Mouse (Mus musculus) kidney, postnatal 0 days (tissue): Measurements from ENCODE around the gene Gm10491. TPM values are rescaled to one million over a fixed set of nuclear protein-coding genes. Genes with fewer than 3 reads are reported as not detected.

Source experiments
- ATAC-seq: fragments of 200-750 bp; cut with Nextera tagmentation; replicated peaks from 2 replicates; pipeline ENCODE4 v1.8.0; 2017; ENCODE audit warnings: low read depth, moderate number of reproducible peaks, moderate TSS enrichment, moderate library complexity; ENCODE audit not compliant: low FRiP score
- DNase-seq: peaks from one replicate; pipeline ENCODE4 v3.0.0-alpha.2; 2016; ENCODE audit warnings: low spot score
- H3K27ac ChIP-seq: fragments of 300-500 bp; sonication (generic); 2 replicates; pipeline ENCODE4 v1.5.1; 2014; ENCODE audit warnings: mild to moderate bottlenecking
- H3K27me3 ChIP-seq: fragments of 300-500 bp; sonication (generic); 2 replicates; pipeline ENCODE4 v1.6.1; 2014; ENCODE audit warnings: low read length, mixed read lengths; ENCODE audit not compliant: insufficient read depth
- H3K36me3 ChIP-seq: fragments of 300-500 bp; sonication (generic); 2 replicates; pipeline ENCODE4 v1.6.1; 2014; ENCODE audit warnings: low read length, mixed read lengths; ENCODE audit not compliant: insufficient read depth
- H3K4me1 ChIP-seq: fragments of 300-500 bp; sonication (generic); replicated peaks from 2 replicates; pipeline ENCODE4 v1.6.1; 2014; ENCODE audit warnings: antibody characterized with exemption, low read length, mixed read lengths; ENCODE audit not compliant: insufficient read depth
- H3K4me2 ChIP-seq: fragments of 300-500 bp; sonication (generic); 2 replicates; pipeline ENCODE4 v1.6.1; 2014; ENCODE audit warnings: mild to moderate bottlenecking, low read length, moderate library complexity, mixed read lengths
- H3K4me3 ChIP-seq: fragments of 300-500 bp; sonication (generic); replicated peaks from 2 replicates; pipeline ENCODE4 v1.5.1; 2014; ENCODE audit warnings: low read depth, low read length
- H3K9ac ChIP-seq: fragments of 300-500 bp; sonication (generic); 2 replicates; pipeline ENCODE4 v1.6.1; 2014; ENCODE audit warnings: low read depth, low read length
- H3K9me3 ChIP-seq: fragments of 300-500 bp; sonication (generic); replicated peaks from 2 replicates; pipeline ENCODE4 v1.6.1; 2016; ENCODE audit warnings: low read length, inconsistent platforms, mixed read lengths
- CTCF ChIP-seq: IDR thresholded peaks from 2 replicates; pipeline ENCODE4 v1.5.1; 2016; ENCODE audit warnings: antibody characterized with exemption, low read depth, mild to moderate bottlenecking, moderate library complexity
- WGBS: fragments of 180-500 bp; shearing (Covaris S2); extraction: QIAGEN DNeasy Blood & Tissue Kit; methylation state at CpG from one replicate; pipeline ENCODE4 v1.1.7; 2014; 5-methylcytosine and 5-hydroxymethylcytosine counted together
- polyA plus RNA-seq: library from polyadenylated mRNA; unstranded; fragments of >200 nt; fragmentation: Nextera tagmentation; extraction: Ambion mirVana; gene quantifications from 2 replicates; pipeline ENCODE4 v1.2.1, GENCODE M21; 2015

The Gm10491 gene
- polyA plus RNA-seq, 1 experiment from 2014 or later = not detected

DNA sequence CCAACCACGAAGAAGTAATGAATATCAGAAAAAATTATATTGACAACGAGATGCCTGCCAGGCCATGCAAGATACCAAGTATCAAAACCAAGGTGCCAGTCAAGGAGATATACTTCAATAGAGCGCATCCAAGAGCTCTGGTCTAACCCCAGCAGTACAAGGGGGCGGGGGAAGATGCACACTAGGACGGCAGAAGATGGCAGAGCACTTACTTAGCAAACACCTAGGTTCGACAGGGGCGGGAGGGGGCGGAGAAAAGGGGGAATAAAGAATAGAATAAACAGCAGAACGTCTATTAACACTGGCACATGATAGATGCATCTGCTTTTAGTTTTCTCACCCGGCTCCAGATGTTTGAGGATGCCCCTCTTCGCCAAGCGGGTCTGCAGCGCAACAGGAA is 9.4 kb downstream of the Gm10491 start:
- H3K4me3 ChIP-seq = peak overlapping the region; percentile 53
- WGBS = 37% methylated on average over 12 of the region's 13 CpGs
- no peaks in the 10 kb centered on the region for H3K27me3 ChIP-seq
- peak overlapping the region; percentile 55 for H3K4me2 ChIP-seq
- no peaks in the 10 kb centered on the region for H3K36me3 ChIP-seq
- ATAC-seq (no peak), DNase-seq (no peak)
- H3K9me3 ChIP-seq = no peaks in the 10 kb centered on the region
- peak overlapping the region; percentile 51; the same call in 1 of the 2 replicates for H3K9ac ChIP-seq
- no peak for TF ChIP-seq CTCF
- no peaks in the 10 kb centered on the region for H3K4me1 ChIP-seq
- no peak overlapping the region for H3K27ac ChIP-seq

DNA sequence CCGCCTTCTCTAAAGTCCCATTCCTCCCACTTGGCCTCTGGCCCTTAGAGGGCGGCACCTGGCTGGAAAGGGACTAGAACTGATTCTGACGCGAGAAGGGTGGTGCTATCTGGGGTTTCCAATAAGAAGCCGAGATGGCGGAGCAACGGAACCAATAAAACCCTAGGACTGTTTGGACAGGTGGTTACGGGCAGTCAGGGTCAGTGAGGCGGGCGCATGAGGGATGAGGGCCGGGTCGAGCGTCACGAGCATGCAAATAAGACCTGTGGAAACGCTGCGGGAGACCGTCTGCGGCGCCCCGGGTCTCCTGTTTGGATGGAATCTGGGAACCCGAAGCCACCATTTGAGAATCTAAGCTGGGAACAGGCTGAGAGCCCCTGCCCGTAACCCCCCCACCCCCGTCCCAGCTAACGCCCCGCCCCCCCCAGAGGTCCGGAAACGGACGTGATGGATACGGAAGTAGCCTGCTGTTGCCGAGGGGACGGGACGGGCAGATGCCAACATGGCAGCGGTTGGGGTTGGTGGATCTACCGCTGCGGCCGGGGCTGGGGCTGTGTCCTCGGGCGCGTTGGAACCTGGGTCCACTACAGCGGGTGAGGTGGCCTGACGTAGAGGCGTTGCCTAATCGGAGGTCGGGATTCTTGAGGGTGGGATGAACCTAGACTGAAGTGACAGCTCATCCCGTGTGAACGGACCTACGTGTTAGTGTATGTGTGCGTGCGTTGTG is 23.6 kb downstream of the Gm10491 start, which contains the start of gene Slc35a2:
TSS of gene Slc35a2 (plus strand) at position 188 of the 727 bp plus-strand sequence.
- TF ChIP-seq CTCF = peak; percentile 53
- Histone ChIP-seq H3K27me3 (no peaks in the 10 kb centered on the region), H3K4me2 (peak within 1 kb of the TSS; percentile 60), H3K4me3 (peak within 1 kb of the TSS; percentile 50), H3K4me1 (no peaks in the 10 kb centered on the region), H3K9me3 (no peaks in the 10 kb centered on the region), H3K27ac (peak within 1 kb of the TSS; percentile 80), H3K36me3 (no peaks in the 10 kb centered on the region), H3K9ac (peak within 1 kb of the TSS; percentile 42; the same call in 1 of the 2 replicates)
- DNase-seq = peak; percentile 92
- 26% methylated on average over 49 of the region's 49 CpGs for WGBS
- peak; percentile 94 for ATAC-seq

GRCm38 (mm10) chrX:7879819-7880218 is 27.8 kb downstream of the Gm10491 start:
- peak overlapping the region; percentile 84 for H3K4me2 ChIP-seq
- peak; percentile 27; the same call in 1 of the 2 replicates for ATAC-seq
- H3K9ac ChIP-seq = no peak overlapping the region
- WGBS = 25% methylated on average over 11 of the region's 11 CpGs
- TF ChIP-seq CTCF = peak; percentile 64
- H3K36me3 ChIP-seq = no peaks in the 10 kb centered on the region
- H3K9me3 ChIP-seq = no peaks in the 10 kb centered on the region
- H3K27ac ChIP-seq = no peak overlapping the region
- no peak overlapping the region for H3K4me3 ChIP-seq
- H3K27me3 ChIP-seq = no peaks in the 10 kb centered on the region
- DNase-seq = peak; percentile 80
- no peaks in the 10 kb centered on the region for H3K4me1 ChIP-seq

GRCm38 (mm10) chrX:7878495-7878894 is 29.1 kb downstream of the Gm10491 start:
- no peak for DNase-seq
- H3K4me3 ChIP-seq = peak overlapping the region; percentile 45

GRCm38 (mm10) chrX:7878007-7878419 is 29.6 kb downstream of the Gm10491 start, which contains the start of gene Pim2:
Pim2 (plus strand) TSS chrX:7878262.
- peak; percentile 80 for DNase-seq
- H3K9me3 ChIP-seq = no peaks in the 10 kb centered on the region
- peak within 1 kb of the TSS; percentile 84 for H3K4me2 ChIP-seq
- no peak for TF ChIP-seq CTCF
- peak within 1 kb of the TSS; percentile 45 for H3K4me3 ChIP-seq
- H3K4me1 ChIP-seq = no peaks in the 10 kb centered on the region
- H3K27ac ChIP-seq = no peak within 1 kb of the TSS
- H3K9ac ChIP-seq = peak within 1 kb of the TSS; percentile 42; the same call in 1 of the 2 replicates
- H3K36me3 ChIP-seq = 0 out of 2 replicates have a peak, but pooled peaks cover 5% of the 10 kb centered on the region
- H3K27me3 ChIP-seq = no peaks in the 10 kb centered on the region
- ATAC-seq = peak; percentile 92
- 32% methylated on average over 27 of the region's 38 CpGs for WGBS

More at GRCm38 (mm10) chrX:7878495-7878894, 29.1 kb downstream of the Gm10491 start:
- peak overlapping the region; percentile 84 for H3K4me2 ChIP-seq
- no peaks in the 10 kb centered on the region for H3K27me3 ChIP-seq
- ATAC-seq = no peak; the same call in 1 of the 2 replicates
- H3K4me1 ChIP-seq = no peaks in the 10 kb centered on the region
- H3K36me3 ChIP-seq = 0 out of 2 replicates have a peak, but pooled peaks cover 5% of the 10 kb centered on the region
- WGBS = 22% methylated on average over 21 of the region's 21 CpGs
- no peaks in the 10 kb centered on the region for H3K9me3 ChIP-seq
- peak overlapping the region; percentile 42; the same call in 1 of the 2 replicates for H3K9ac ChIP-seq
- no peak for TF ChIP-seq CTCF
- no peak overlapping the region for H3K27ac ChIP-seq

- no peak for TF ChIP-seq CTCF
- 54% methylated on average over 3 of the region's 3 CpGs for WGBS
These were observed 37.8 kb downstream of the Gm10491 start for GRCm38 (mm10) chrX:7869826-7870225.

More at GRCm38 (mm10) chrX:7869826-7870225, 37.8 kb downstream of the Gm10491 start:
- DNase-seq (no peak), ATAC-seq (no peak)
- Histone ChIP-seq H3K27ac (no peak overlapping the region), H3K4me2 (no peak overlapping the region), H3K9ac (no peak overlapping the region), H3K4me3 (no peak overlapping the region), H3K27me3 (no peaks in the 10 kb centered on the region), H3K4me1 (no peaks in the 10 kb centered on the region), H3K36me3 (0 out of 2 replicates have a peak, but pooled peaks cover 5% of the 10 kb centered on the region), H3K9me3 (no peaks in the 10 kb centered on the region)
